Comparison of ENCODE assay signal across 8 mouse cellular contexts in genomic region chr17:27634871-27635574, GRCm38 (mm10). TPM values are rescaled to one million over a fixed set of nuclear protein-coding genes. Genes with fewer than 3 reads are reported as not detected.
DNase-seq lines count a peak whose midpoint lies in the region; ATAC-seq and TF ChIP-seq lines count a peak whose summit lies in the region.

Gene RPS10-NUDT3 (minus strand): TSS chr17:27635222.

- H3K4me2 ChIP-seq in embryonic facial prominence, embryonic 15.5 days (replicated peaks), result peak within 1 kb of the TSS; percentile 78
- H3K4me2 ChIP-seq in kidney, embryonic 15.5 days, result peak within 1 kb of the TSS; percentile 73
- peak within 1 kb of the TSS; percentile 89 for H3K4me2 ChIP-seq in liver, embryonic 11.5 days
- peak within 1 kb of the TSS; percentile 96 for H3K4me2 ChIP-seq in myocyte (ENCODE audit: low read depth)

- H3ac ChIP-seq in C2C12 (ENCODE audit: control insufficient read depth, insufficient read length, low read depth) (peak within 1 kb of the TSS; percentile 92), myocyte (ENCODE audit: control insufficient read depth, insufficient read length) (peak within 1 kb of the TSS; percentile 61)

- TF ChIP-seq CTCF in C2C12 (IDR thresholded peaks at IDR 0.05; ENCODE audit: control insufficient read depth, insufficient read depth, insufficient read length), result no peak
- no peak for TF ChIP-seq CTCF in bone marrow macrophage, adult 2 months (IDR thresholded peaks at IDR 0.05; ENCODE audit: low read depth, low read length)

- H3K4me1 ChIP-seq in bone marrow macrophage, adult 2 months (ENCODE audit: control insufficient read depth, insufficient read depth, low read length), result peaks cover 8% of the 10 kb centered on the region; the same call in 1 of the 2 replicates
- H3K4me1 ChIP-seq in embryonic facial prominence, embryonic 15.5 days, result peaks cover 35% of the 10 kb centered on the region
- H3K4me1 ChIP-seq in heart, embryonic 10.5 days, result peaks cover 46% of the 10 kb centered on the region
- H3K4me1 ChIP-seq in kidney, embryonic 15.5 days, result peaks cover 53% of the 10 kb centered on the region
- H3K4me1 ChIP-seq in liver, embryonic 11.5 days (replicated peaks; ENCODE audit: control insufficient read depth, insufficient read depth, low read length), result peaks cover 31% of the 10 kb centered on the region

- H3K9ac ChIP-seq in embryonic facial prominence, embryonic 15.5 days, result peak within 1 kb of the TSS; percentile 94
- H3K9ac ChIP-seq in kidney, embryonic 15.5 days, result peak within 1 kb of the TSS; percentile 92
- H3K9ac ChIP-seq in liver, embryonic 11.5 days (ENCODE audit: low read depth, low read length), result peak within 1 kb of the TSS; percentile 91

- TF ChIP-seq POLR2A in bone marrow macrophage, adult 2 months (IDR thresholded peaks at IDR 0.05; ENCODE audit: borderline replicate concordance, low read depth, low read length), result no peak
- peak; percentile 97 for TF ChIP-seq POLR2A in myocyte (IDR thresholded peaks at IDR 0.05; ENCODE audit: insufficient read length, low read depth)

- no peaks in the 10 kb centered on the region for H3K9me3 ChIP-seq in embryonic facial prominence, embryonic 15.5 days (replicated peaks)
- H3K9me3 ChIP-seq in heart, embryonic 10.5 days, result no peaks in the 10 kb centered on the region
- H3K9me3 ChIP-seq in kidney, embryonic 15.5 days (replicated peaks), result no peaks in the 10 kb centered on the region
- H3K9me3 ChIP-seq in liver, embryonic 11.5 days (ENCODE audit: control insufficient read depth, low read length), result no peaks in the 10 kb centered on the region

- H3K79me2 ChIP-seq in C2C12 (ENCODE audit: control insufficient read depth, insufficient read depth), result peaks cover 51% of the 10 kb centered on the region
- H3K79me2 ChIP-seq in myocyte (ENCODE audit: control insufficient read depth, insufficient read depth), result peaks cover 37% of the 10 kb centered on the region

- DNase-seq in heart, embryonic 10.5 days (ENCODE audit: low spot score), result peak; percentile 97
- peak; percentile 94 for DNase-seq in liver, embryonic 11.5 days (ENCODE audit: low spot score)
- DNase-seq in spleen, postnatal 4 days (ENCODE audit: low spot score in 2 of 2), result peak; percentile 88 to 95

- peaks cover 44% of the 10 kb centered on the region for H3K79me3 ChIP-seq in C2C12 (ENCODE audit: low read depth)

- H3K36me3 ChIP-seq in C2C12 (ENCODE audit: control insufficient read depth, insufficient read depth), result peaks cover 45% of the 10 kb centered on the region
- H3K36me3 ChIP-seq in embryonic facial prominence, embryonic 15.5 days, result peaks cover 33% of the 10 kb centered on the region
- H3K36me3 ChIP-seq in heart, embryonic 10.5 days, result peaks cover 41% of the 10 kb centered on the region
- peaks cover 39% of the 10 kb centered on the region for H3K36me3 ChIP-seq in kidney, embryonic 15.5 days
- H3K36me3 ChIP-seq in liver, embryonic 11.5 days (ENCODE audit: control insufficient read depth, insufficient read depth, low read length), result peaks cover 36% of the 10 kb centered on the region
- H3K36me3 ChIP-seq in myocyte (ENCODE audit: control insufficient read depth, insufficient read depth), result peaks cover 34% of the 10 kb centered on the region

- H3K27me3 ChIP-seq in C2C12 (ENCODE audit: control insufficient read depth, insufficient read depth, insufficient read length) (no peaks in the 10 kb centered on the region), myocyte (ENCODE audit: control insufficient read depth, insufficient read depth, insufficient read length) (no peaks in the 10 kb centered on the region)
- H3K27me3 ChIP-seq in embryonic facial prominence, embryonic 15.5 days, result no peaks in the 10 kb centered on the region
- H3K27me3 ChIP-seq in heart, embryonic 10.5 days (ENCODE audit: insufficient read depth, poor library complexity, severe bottlenecking), result no peaks in the 10 kb centered on the region
- H3K27me3 ChIP-seq in kidney, embryonic 15.5 days, result no peaks in the 10 kb centered on the region
- no peaks in the 10 kb centered on the region for H3K27me3 ChIP-seq in liver, embryonic 11.5 days (replicated peaks; ENCODE audit: control insufficient read depth, insufficient read depth, low read length)

- ATAC-seq in embryonic facial prominence, embryonic 15.5 days (ENCODE audit: insufficient number of reproducible peaks, low FRiP score, low TSS enrichment, low read depth), result peak; percentile 99
- ATAC-seq in kidney, embryonic 15.5 days (replicated peaks; ENCODE audit: low FRiP score), result peak; percentile 97
- ATAC-seq in liver, embryonic 11.5 days (replicated peaks; ENCODE audit: low FRiP score), result peak; percentile 96

- WGBS in embryonic facial prominence, embryonic 15.5 days, result under 1% methylated on average over 60 of the region's 72 CpGs
- WGBS in heart, embryonic 10.5 days, result under 1% methylated on average over 69 of the region's 72 CpGs
- under 1% methylated on average over 72 of the region's 72 CpGs for WGBS in kidney, embryonic 15.5 days
- WGBS in liver, embryonic 11.5 days, result under 1% methylated on average over 66 of the region's 72 CpGs

- H3K4me3 ChIP-seq in C2C12 (ENCODE audit: insufficient read depth, poor library complexity, severe bottlenecking) (peak within 1 kb of the TSS; percentile 90), myocyte (peak within 1 kb of the TSS; percentile 96)
- H3K4me3 ChIP-seq in bone marrow macrophage, adult 2 months (ENCODE audit: insufficient read depth, low read length), result peak within 1 kb of the TSS; percentile 68
- H3K4me3 ChIP-seq in embryonic facial prominence, embryonic 15.5 days (replicated peaks), result peak within 1 kb of the TSS; percentile 91
- peak within 1 kb of the TSS; percentile 98 for H3K4me3 ChIP-seq in heart, embryonic 10.5 days
- peak within 1 kb of the TSS; percentile 87 for H3K4me3 ChIP-seq in kidney, embryonic 15.5 days (replicated peaks)
- H3K4me3 ChIP-seq in liver, embryonic 11.5 days (ENCODE audit: low read depth, low read length), result peak within 1 kb of the TSS; percentile 75

- peak within 1 kb of the TSS; percentile 72 for H3K27ac ChIP-seq in bone marrow macrophage, adult 2 months (ENCODE audit: insufficient read depth, low read depth, low read length)
- peak within 1 kb of the TSS; percentile 91 for H3K27ac ChIP-seq in embryonic facial prominence, embryonic 15.5 days (replicated peaks)
- peak within 1 kb of the TSS; percentile 97 for H3K27ac ChIP-seq in heart, embryonic 10.5 days
- H3K27ac ChIP-seq in kidney, embryonic 15.5 days, result peak within 1 kb of the TSS; percentile 92
- H3K27ac ChIP-seq in liver, embryonic 11.5 days (ENCODE audit: low read depth, low read length), result peak within 1 kb of the TSS; percentile 82

TF ChIP-seq in C2C12, 6 proteins besides CTCF, POLR2A, EP300 and RAD21:
- TF ChIP-seq MAX (IDR thresholded peaks at IDR 0.05) (peak; percentile 82), USF1 (IDR thresholded peaks at IDR 0.05; ENCODE audit: low read depth) (no peak)

TF ChIP-seq in myocyte, 11 proteins besides CTCF, POLR2A, EP300 and RAD21:
- peak; percentile 100 for TF ChIP-seq POLR2AphosphoS2 (IDR thresholded peaks at IDR 0.05; ENCODE audit: insufficient read length, low read depth)
- TF ChIP-seq CEBPB (IDR thresholded peaks at IDR 0.05; ENCODE audit: insufficient read depth, poor library complexity, severe bottlenecking), result no peak
- TF ChIP-seq MYOD1 (IDR thresholded peaks at IDR 0.05; ENCODE audit: control insufficient read depth in 1 of 3, insufficient read length in 2 of 3, low read depth in 2 of 3), result peak in 1 of 3 experiments; percentile 30
- no peak for TF ChIP-seq SRF (IDR thresholded peaks at IDR 0.05; ENCODE audit: control insufficient read depth, insufficient read length, low read depth)
- no peak for TF ChIP-seq MYOG (IDR thresholded peaks at IDR 0.05; ENCODE audit: control insufficient read depth in 1 of 3, insufficient read depth in 1 of 3, insufficient read length in 2 of 3, low read depth in 2 of 3)
- no peak for TF ChIP-seq REST (IDR thresholded peaks at IDR 0.05; ENCODE audit: insufficient read depth, insufficient read length)
- no peak for TF ChIP-seq TCF3 (IDR thresholded peaks at IDR 0.05; ENCODE audit: insufficient read length, low read depth)
- TF ChIP-seq MAX (IDR thresholded peaks at IDR 0.05; ENCODE audit: low read depth), result no peak
- TF ChIP-seq USF1 (IDR thresholded peaks at IDR 0.05; ENCODE audit: low read depth), result no peak
- TF ChIP-seq E2F4 (IDR thresholded peaks at IDR 0.05; ENCODE audit: insufficient read depth), result peak; percentile 22
- TF ChIP-seq TCF12 (IDR thresholded peaks at IDR 0.05; ENCODE audit: insufficient read depth, poor library complexity, severe bottlenecking), result no peak

RNA-seq across cellular contexts. Expression of gene RPS10-NUDT3, which starts in this region (rescaled TPM):
- polyA plus RNA-seq in C2C12 (2012; fragmentation: generic; extraction: Trizol) (not detected), myocyte (2012; fragmentation: generic; extraction: Trizol) (not detected)
- polyA plus RNA-seq in bone marrow macrophage, adult 2 months (2012; ENCODE audit: insufficient read depth, insufficient read length, missing spikeins), result not detected in 2 replicates
- not detected in 2 replicates for polyA plus RNA-seq in embryonic facial prominence, embryonic 15.5 days (2015; fragmentation: Nextera tagmentation; extraction: Ambion mirVana)
- polyA plus RNA-seq in heart, embryonic 10.5 days (2016; fragmentation: Nextera tagmentation; extraction: Ambion mirVana), result not detected in 2 replicates
- polyA plus RNA-seq in kidney, embryonic 15.5 days (2015; fragmentation: Nextera tagmentation; extraction: Ambion mirVana), result not detected in 2 replicates
- not detected in 2 replicates for polyA plus RNA-seq in liver, embryonic 11.5 days (2014; fragmentation: Nextera tagmentation; extraction: Ambion mirVana)

Comparison
In these comparisons a context has a peak if more than half of its experiments do, and no peak if none do; other contexts are left out.
1. Peak in every context shown above with its lines: DNase-seq, ATAC-seq, H3K4me3 ChIP-seq and H3K27ac ChIP-seq.
2. Peak in ATAC-seq, H3K4me3 ChIP-seq, H3K27ac ChIP-seq, H3K9ac ChIP-seq and H3K4me2 ChIP-seq in embryonic facial prominence, embryonic 15.5 days; RNA of the gene not detected or under 1 TPM.
3. Peak in DNase-seq, H3K4me3 ChIP-seq and H3K27ac ChIP-seq in heart, embryonic 10.5 days; RNA of the gene not detected or under 1 TPM.
4. Peak in ATAC-seq, H3K4me3 ChIP-seq, H3K27ac ChIP-seq, H3K9ac ChIP-seq and H3K4me2 ChIP-seq in kidney, embryonic 15.5 days; RNA of the gene not detected or under 1 TPM.
5. Peak in DNase-seq, ATAC-seq, H3K4me3 ChIP-seq, H3K27ac ChIP-seq, H3K9ac ChIP-seq and H3K4me2 ChIP-seq in liver, embryonic 11.5 days; RNA of the gene not detected or under 1 TPM.